Mouse (Mus musculus): ENCODE results near the gene Vsig10l. TPM values are rescaled to one million over a fixed set of nuclear protein-coding genes. Genes with fewer than 3 reads are reported as not detected.

Vsig10l gene
- total RNA-seq, 2 experiments from 2014 or later: 2.1 to 3.5 TPM

DNA sequence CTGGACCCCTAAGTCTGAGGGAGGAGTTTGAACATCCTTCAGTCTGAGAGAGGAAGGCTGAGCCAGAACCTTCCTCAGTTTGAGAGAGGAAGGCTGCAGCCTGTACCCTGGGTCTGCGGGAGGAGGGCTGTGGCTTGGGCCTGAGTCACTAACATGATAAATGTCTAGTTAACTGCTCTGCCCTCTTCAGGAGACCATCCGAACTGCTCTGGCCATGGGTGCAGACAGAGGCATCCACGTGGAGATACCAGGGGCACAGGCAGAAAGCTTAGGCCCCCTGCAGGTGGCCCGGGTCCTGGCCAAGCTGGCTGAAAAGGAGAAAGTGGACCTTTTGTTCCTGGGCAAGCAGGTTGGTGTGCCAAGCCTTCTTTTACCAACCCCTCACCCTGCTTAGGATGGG lies 10.3 kb upstream of the Vsig10l start:
- intact Hi-C loops (cut with DNase I): no loop called here
- DNase-seq: peak in 1 of 2 experiments; percentile 40

GRCm38 (mm10) chr7:43453599-43454355 lies 9.2 kb upstream of the Vsig10l start:
- intact Hi-C loops (cut with DNase I): no loop called here

DNA sequence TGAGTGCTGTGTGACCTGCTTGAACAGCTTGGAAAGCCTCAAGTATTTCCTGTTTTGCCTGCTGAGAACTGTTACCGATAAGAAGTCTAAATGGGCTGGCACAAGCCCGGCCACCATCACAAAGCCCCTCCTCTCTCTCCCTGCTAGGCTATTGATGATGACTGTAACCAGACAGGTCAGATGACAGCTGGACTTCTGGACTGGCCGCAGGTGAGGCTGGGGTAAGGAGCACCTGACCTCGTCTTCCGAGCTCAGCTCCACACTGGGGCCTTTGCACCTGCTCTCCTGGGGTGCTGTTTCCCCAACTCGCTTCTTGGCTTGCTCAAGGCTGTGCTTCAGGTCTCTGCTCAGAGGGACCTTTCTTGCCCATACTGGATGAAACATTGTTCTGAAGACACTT lies 8.6 kb upstream of the Vsig10l start:
- DNase-seq: no peak
- intact Hi-C loops (cut with DNase I): no loop called here

More at GRCm38 (mm10) chr7:43453599-43454355, 9.2 kb upstream of the Vsig10l start:
- no peak for DNase-seq

DNA sequence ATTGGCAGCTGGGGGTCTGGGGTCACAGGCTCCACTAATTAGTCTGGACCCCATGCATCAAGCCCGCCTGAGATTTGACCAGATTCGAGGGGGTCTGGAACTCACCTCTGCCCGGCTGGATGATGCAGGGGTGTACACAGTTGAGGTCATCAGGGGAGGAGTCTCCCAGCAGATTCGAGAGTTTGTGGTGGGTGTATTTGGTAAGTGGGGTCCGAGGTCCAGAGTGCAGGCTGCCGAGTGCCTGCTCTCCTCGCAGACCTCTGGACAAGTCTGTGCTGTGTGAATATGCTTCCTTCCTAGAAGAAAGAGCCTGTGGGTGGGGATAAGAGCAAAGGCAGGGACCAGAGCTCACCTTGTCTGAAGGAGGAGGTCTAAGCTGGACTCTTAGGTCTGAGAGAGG lies 1.0 kb downstream of the Vsig10l start:
- no peak for DNase-seq
- intact Hi-C loops (cut with DNase I): loop anchor here (2.0 to 10.0 kb wide), 2 partner anchors 19 to 61 kb away; partner anchors contain the start of genes Etfb and Gm45233

DNA sequence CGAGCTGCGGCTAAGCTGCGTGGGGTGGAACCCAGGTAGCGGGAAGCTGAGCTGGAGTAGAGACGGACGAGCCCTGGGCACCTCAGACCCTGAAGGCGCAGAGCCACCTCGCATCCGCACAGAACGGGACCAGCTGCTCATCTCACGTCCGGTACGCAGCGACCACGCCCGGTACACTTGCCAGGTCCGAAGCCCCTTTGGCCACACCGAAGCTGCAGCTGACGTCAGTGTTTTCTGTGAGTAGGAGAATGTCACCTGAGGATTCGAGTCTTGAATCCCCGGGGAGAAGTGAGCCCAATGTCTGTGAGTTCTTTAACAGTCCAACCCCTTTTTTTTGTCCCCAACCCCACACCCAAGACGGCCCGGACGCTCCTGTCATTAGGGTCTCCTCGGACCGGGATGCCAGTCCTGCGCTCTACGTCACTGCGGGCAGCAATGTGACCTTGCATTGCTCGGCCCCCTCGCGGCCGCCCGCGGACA lies 2.0 kb downstream of the Vsig10l start:
- intact Hi-C loops (cut with DNase I): loop anchor here (1.0 to 10.0 kb wide), 4 partner anchors 20 to 163 kb away; partner anchors contain the start of genes Etfb and Gm45233
- DNase-seq: peak in 1 of 2 experiments; percentile 21

DNA sequence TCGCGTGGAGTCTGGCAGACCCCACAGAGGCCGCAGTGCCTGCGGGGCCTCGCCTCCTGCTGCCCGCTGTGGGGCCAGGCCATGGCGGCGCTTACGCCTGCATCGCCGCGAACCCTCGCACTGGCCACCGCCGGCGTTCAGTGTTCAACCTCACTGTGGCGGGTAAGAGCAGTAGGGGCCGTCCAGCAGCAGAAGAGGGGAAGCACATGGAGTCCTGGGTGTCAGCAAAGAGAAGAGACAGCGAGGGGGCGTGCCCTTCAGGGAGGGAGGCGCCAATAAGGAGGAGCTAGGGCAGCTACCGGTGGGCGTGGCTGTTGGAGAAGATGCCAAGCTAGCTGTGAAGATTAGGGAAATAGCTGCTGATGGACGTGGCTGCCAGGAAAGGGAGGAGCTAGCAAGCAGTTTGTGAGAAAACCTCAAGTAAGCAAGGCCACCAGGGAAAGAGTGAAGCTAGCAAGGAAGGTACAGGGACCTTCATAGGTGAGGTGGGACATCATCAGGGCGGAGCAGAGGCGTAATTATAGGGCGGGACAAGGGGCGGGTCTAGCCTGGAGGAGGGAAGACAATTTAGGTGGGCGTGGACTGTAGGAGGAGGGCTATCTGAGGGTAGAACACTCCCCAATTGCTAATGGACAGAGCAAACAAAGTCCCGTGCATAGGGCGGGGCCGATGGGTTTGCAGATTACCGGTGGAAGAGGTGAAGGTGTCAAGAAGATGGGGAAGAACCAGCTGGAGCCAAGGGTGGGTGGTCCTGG lies 2.6 kb downstream of the Vsig10l start:
- intact Hi-C loops (cut with DNase I): loop anchor here (1.0 to 10.0 kb wide), 4 partner anchors 21 to 163 kb away; partner anchors contain the start of genes Etfb and Gm45233

DNA sequence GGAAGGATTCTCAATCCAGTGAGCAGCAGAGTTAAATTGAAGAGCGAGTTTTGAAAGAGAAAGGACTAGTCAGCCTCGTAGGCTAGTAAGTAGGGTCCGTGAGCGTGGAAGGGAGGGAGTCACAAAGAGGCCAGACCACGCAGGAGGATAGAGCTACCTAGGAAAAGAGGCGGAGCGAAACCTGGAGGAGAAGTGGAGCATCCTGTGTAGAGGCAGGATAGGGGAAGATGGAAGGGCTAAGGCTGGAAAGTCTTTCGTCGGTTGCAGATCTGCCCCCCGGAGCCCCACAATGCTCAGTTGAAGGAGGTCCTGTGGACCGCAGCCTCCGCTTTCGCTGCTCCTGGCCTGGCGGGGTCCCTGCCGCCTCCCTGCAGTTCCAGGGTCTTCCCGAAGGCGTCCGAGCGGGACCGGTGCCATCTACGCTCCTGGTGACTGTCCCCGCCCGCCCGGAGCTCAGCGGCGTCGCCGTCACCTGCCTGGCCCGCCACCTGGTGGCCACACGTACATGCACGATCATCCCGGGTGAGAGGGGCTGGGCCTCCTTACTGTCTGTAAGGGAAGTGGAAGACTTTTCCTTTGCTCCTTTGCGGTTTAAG lies 3.2 kb downstream of the Vsig10l start:
- peak; percentile 87 to 93 for DNase-seq
- intact Hi-C loops (cut with DNase I): loop anchor here (5.0 to 10.0 kb wide), 2 partner anchors 59 to 164 kb away; no protein-coding TSS in a partner anchor

More for the DNA sequence above, 2.6 kb downstream of the Vsig10l start:
- DNase-seq: peak; percentile 84 to 90

DNA sequence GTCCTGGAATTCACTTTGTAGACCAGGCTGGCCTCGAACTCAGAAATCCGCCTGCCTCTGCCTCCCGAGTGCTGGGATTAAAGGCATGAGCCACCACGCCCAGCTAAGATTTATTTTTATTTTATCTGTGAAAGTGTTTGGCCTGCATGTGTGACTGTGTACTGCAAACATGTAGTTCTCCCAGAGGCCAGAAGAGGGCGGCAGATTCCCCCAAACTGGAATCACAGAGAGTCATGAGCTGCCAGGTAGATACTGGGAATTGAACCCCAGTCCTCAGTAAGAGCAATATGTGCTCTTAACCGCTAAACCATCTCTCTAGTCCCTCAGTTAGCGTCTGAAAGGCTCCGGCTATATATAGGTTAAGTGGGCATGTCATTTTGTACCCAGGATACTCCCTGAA lies 7.4 kb downstream of the Vsig10l start:
- DNase-seq: no peak
- intact Hi-C loops (cut with DNase I): no loop called here

GRCm38 (mm10) chr7:43475706-43476105 lies 12.8 kb downstream of the Vsig10l start:
- intact Hi-C loops (cut with DNase I): no loop called here

DNA sequence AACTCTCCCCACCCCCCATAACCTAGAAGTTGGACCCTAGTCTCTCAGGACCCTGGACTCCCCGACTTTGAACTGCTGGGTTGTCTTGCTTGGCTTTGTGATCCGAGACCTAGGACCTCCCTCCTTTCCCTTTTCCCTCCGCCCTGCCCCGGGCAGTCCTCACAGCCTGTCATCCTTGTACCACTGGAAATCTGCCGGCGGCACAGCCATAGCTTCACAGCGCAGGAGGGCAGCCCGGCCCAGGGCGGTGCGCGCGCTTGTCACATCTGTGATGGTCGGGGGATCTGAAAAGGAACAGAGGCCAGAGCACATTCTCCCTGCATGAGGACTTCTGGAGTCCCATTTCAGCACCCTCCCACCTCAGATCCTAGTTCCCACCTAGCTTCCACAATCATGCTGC lies 13.4 kb downstream of the Vsig10l start:
- DNase-seq: no peak
- intact Hi-C loops (cut with DNase I): no loop called here

More at GRCm38 (mm10) chr7:43475706-43476105, 12.8 kb downstream of the Vsig10l start:
- DNase-seq: no peak

DNA sequence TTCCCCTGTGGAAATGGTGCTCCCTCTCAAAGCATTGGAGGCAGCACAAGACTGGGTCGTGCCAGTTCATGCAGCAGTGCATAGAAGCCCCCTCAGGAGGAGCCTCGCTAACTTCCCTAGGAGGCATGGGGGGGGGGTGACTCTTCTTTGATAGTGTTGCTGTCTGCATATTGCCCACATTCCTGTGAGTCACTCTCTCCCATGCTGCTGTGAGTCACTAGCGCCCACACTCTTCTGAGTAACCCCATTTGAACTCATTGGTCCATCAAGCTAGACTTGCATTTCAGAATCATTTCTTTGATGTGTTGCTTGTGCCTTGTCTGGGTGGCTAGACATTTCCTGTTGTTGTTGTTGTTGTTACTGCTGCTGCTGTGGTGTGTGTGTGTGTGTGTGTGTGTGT lies 18.2 kb downstream of the Vsig10l start:
- intact Hi-C loops (cut with DNase I): no loop called here
- DNase-seq: no peak

- intact Hi-C loops (cut with DNase I): no loop called here
- peak in 1 of 2 experiments; percentile 40 for DNase-seq
Observed at GRCm38 (mm10) chr7:43482090-43482716, 19.3 kb downstream of the Vsig10l start.

GRCm38 (mm10) chr7:43483236-43483635 lies 20.3 kb downstream of the Vsig10l start:
- peak in 1 of 2 experiments; percentile 26 for DNase-seq

GRCm38 (mm10) chr7:43488646-43489045 lies 25.7 kb downstream of the Vsig10l start:
- intact Hi-C loops (cut with DNase I): no loop called here
- no peak for DNase-seq

More at GRCm38 (mm10) chr7:43483236-43483635, 20.3 kb downstream of the Vsig10l start:
- intact Hi-C loops (cut with DNase I): no loop called here

- DNase-seq: no peak
- intact Hi-C loops (cut with DNase I): no loop called here
Observed at GRCm38 (mm10) chr7:43489631-43490125, 26.7 kb downstream of the Vsig10l start, which contains the start of gene Iglon5. Gene Iglon5, minus strand, starts transcription at chr7:43490075.

- intact Hi-C loops (cut with DNase I): no loop called here
- peak; percentile 28 to 36 for DNase-seq
Observed at GRCm38 (mm10) chr7:43490182-43490584, 27.2 kb downstream of the Vsig10l start.

DNA sequence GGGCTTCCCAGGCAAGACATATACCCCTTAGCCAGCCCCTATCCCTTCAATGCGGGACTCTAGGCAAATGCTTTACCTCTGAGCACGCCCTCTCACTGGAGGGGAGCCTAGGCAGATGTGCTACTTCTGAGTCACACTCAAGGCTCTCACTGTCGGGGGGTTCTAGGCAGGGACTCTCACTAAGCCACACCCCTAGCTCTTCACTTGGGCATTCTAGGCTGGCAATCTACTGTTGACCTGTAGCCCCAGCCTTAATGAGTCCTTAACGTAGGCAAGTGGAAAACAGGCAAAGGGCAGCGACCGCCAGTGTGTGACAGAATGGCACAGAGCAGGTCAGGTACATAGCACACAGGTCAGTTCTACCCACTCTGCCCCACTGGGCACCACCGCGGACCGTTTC lies 27.9 kb downstream of the Vsig10l start:
- intact Hi-C loops (cut with DNase I): no loop called here
- no peak for DNase-seq

GRCm38 (mm10) chr7:43495343-43496021 lies 32.5 kb downstream of the Vsig10l start:
- peak in 1 of 2 experiments; percentile 39 for DNase-seq

More at GRCm38 (mm10) chr7:43495343-43496021, 32.5 kb downstream of the Vsig10l start:
- intact Hi-C loops (cut with DNase I): no loop called here

All from heart, postnatal 14 days (tissue).